In the genomic region with DNA sequence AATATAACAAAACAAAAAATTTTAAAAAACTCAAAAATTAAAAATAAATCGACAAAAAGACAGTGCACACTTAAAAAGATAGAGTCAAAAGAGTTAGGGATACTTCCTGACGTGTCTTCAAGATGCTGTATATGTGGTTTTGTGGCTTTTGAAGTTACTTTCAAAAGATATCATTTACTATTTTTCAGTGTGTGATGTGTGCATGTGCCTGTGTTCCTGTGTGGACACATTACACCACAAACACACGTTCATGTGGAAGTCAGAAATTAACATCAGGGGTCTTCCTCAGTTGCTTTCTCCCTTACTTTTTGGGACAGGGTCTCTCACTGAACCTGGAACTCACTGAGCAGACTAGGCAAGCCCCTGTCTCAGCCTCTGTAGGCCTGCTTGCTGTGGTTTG, we compare ENCODE assay signal across 21 mouse cellular contexts. TPM values are rescaled to one million over a fixed set of nuclear protein-coding genes. Genes with fewer than 3 reads are reported as not detected.
DNase-seq lines count a peak whose midpoint lies in the region; ATAC-seq lines count a peak whose summit lies in the region.
"Had no signal": no experiment of that assay in that cellular context is flagged by ENCODE, and none has a peak within 500 bp of the region (broad histone marks: within the 10 kb centered on the region; RNA-seq: fewer than 3 reads in every experiment).

No protein-coding gene starts in this region.

- peak; percentile 53 for DNase-seq in 416B (ENCODE audit: low read depth)
- peak; percentile 53 for DNase-seq in CD4-positive helper T cell, adult 2 months (ENCODE audit: low read depth, low spot score)
- DNase-seq in T-cell, adult 2 months (ENCODE audit: low spot score), result peak; percentile 19
- no peak for DNase-seq in layer of hippocampus, adult 11-12 months (ENCODE audit: low spot score)
- no peak for DNase-seq in natural killer cell, adult 2 months (ENCODE audit: low spot score in 2 of 2)
- DNase-seq in layer of hippocampus, adult 18-20 months (ENCODE audit: low spot score in 2 of 2), result no peak
- DNase-seq: adrenal gland, postnatal 10 days; adrenal gland, postnatal 36 days; cerebellum, adult 11 months; cerebellum, adult 2 months; cerebellum, adult 9-11 months; embryo, embryonic 11 days; gastrocnemius, postnatal 36 days; heart, postnatal 10 days; heart, postnatal 36 days; kidney, adult 11 months; kidney, adult 8-10 months had no signal

- ATAC-seq in inflammation-experienced regulatory T-cells, adult 6 months, result peak; percentile 47
- ATAC-seq: forebrain, embryonic 15.5 days; hindbrain, postnatal 0 days; intestine, embryonic 15.5 days had no signal

RNA-seq across cellular contexts. Expression of a gene that starts 20.1 kb away (rescaled TPM):
- polyA plus RNA-seq in inflammation-experienced regulatory T-cells, adult 6 months (2017; shearing (Covaris generic)), result 10 to 100 TPM; 37.0 to 38.5 (median 37.3) TPM
- 10 to 100 TPM; 10.1 to 10.3 TPM for total RNA-seq in layer of hippocampus, adult 18-20 months (2021)

RNA-seq across cellular contexts. Expression of a gene that starts 20.9 kb away (rescaled TPM):
- 10 to 100 TPM; 19.2 to 28.4 (median 20.6) TPM for polyA plus RNA-seq in inflammation-experienced regulatory T-cells, adult 6 months (2017; shearing (Covaris generic))
- under 1 TPM; 0.13 to 0.37 TPM for total RNA-seq in layer of hippocampus, adult 18-20 months (2021)

Comparison
In these comparisons a context has a peak if more than half of its experiments do, and no peak if none do; other contexts are left out.
1. DNase-seq: peak in 416B (single experiment), CD4-positive helper T cell, adult 2 months (single experiment) and T-cell, adult 2 months (single experiment); none in layer of hippocampus, adult 11-12 months (single experiment), natural killer cell, adult 2 months (0 of 2) and layer of hippocampus, adult 18-20 months (0 of 2).